Mouse (Mus musculus) layer of hippocampus, adult 6 months (tissue): Measurements from ENCODE around the gene Top3a. TPM values are rescaled to one million over a fixed set of nuclear protein-coding genes. Genes with fewer than 3 reads are reported as not detected.

Source experiments
- long read RNA-seq, 2 experiments: library from polyadenylated mRNA; unstranded; transcript quantifications; one replicate each; pipeline ENCODE4 v2.0.0; 2019 to 2020
- microRNA-seq: library from miRNA; unstranded; fragments of <30 nt; microRNA quantifications from one replicate; pipeline ENCODE4 v1.2.0, GENCODE M21; 2020
- polyA plus RNA-seq: library from polyadenylated mRNA; unstranded; fragments of <200 nt; fragmentation: Nextera tagmentation; gene quantifications from 2 replicates; pipeline ENCODE4 v1.2.3, GENCODE M21; 2021

Gene Top3a
- 2.3 and 2.5 TPM in 2 replicates for polyA plus RNA-seq
- long read RNA-seq, experiment 1, partial matches to known transcripts: 3 of 6 reads
- long read RNA-seq, experiment 1, other reads (novel, unspliced or antisense): 1 of 6 reads
- long read RNA-seq, experiment 2, transcript Top3a-201 (19 exons, 3,741 nt): major isoform, 21 of 32 reads
- long read RNA-seq, experiment 2, partial matches to known transcripts: 2 of 32 reads
- long read RNA-seq, experiment 2, other reads (novel, unspliced or antisense): 6 of 32 reads

GRCm38 (mm10) chr11:60776829-60777740 lies at the start of gene Top3a, which contains the start of gene Smcr8:
Gene Top3a (minus strand): TSS chr11:60777365.
Gene Smcr8 (plus strand): TSS chr11:60777524.

GRCm38 (mm10) chr11:60811618-60812017 lies 34.5 kb upstream of the Top3a start, which contains the start of gene Shmt1:
Gene Shmt1 (minus strand): TSS chr11:60811718.

GRCm38 (mm10) chr11:60728260-60728761 lies 48.9 kb downstream of the Top3a start, which contains the start of gene Mief2:
Gene Mief2 (plus strand): TSS chr11:60728398.

GRCm38 (mm10) chr11:60726601-60727391 lies 50.4 kb downstream of the Top3a start, which contains the start of gene Flii:
Gene Flii (minus strand): TSS chr11:60727263.

GRCm38 (mm10) chr11:60699524-60700075 lies 77.6 kb downstream of the Top3a start, which contains the start of gene Llgl1:
Gene Llgl1 (plus strand): TSS chr11:60699723.

Small RNAs within 50 kb of the gene (microRNA-seq; reads per million reads assigned to microRNA genes)
- gene Mir5100: 0.86 reads per million

Other genes starting within 250 kb of the Top3a start
- gene Alkbh5, start 241.0 kb downstream of the Top3a start, polyA plus RNA-seq: 25.1 and 36.0 TPM in 2 replicates
- gene Llgl1, start 77.6 kb downstream of the Top3a start, polyA plus RNA-seq: 16.5 and 17.0 TPM in 2 replicates
- gene Flii, start 50.1 kb downstream of the Top3a start, polyA plus RNA-seq: 33.5 and 36.2 TPM in 2 replicates
- gene Mief2, start 49.0 kb downstream of the Top3a start, polyA plus RNA-seq: 4.6 and 5.4 TPM in 2 replicates
- gene Smcr8, start 159 bp upstream of the Top3a start, polyA plus RNA-seq: 7.0 and 8.6 TPM in 2 replicates
- gene Shmt1, start 34.4 kb upstream of the Top3a start, polyA plus RNA-seq: 3.1 and 3.3 TPM in 2 replicates
- gene Dhrs7b, start 53.3 kb upstream of the Top3a start, polyA plus RNA-seq: 40.1 and 40.4 TPM in 2 replicates
- gene Tmem11, start 101.9 kb upstream of the Top3a start, polyA plus RNA-seq: 34.3 and 35.0 TPM in 2 replicates
- 7.5 and 13.0 TPM in 2 replicates for gene Natd1, start 137.4 kb upstream of the Top3a start, polyA plus RNA-seq
- 11.5 and 14.0 TPM in 2 replicates for gene Map2k3, start 154.7 kb upstream of the Top3a start, polyA plus RNA-seq
- gene Kcnj12, start 245.2 kb upstream of the Top3a start, polyA plus RNA-seq: 1.2 and 1.8 TPM in 2 replicates